Mouse (Mus musculus) ovary, postnatal 14 days (tissue): ENCODE data around the gene Ly6g6c.

ENCODE experiments used
- DNase-seq: peaks from one replicate; pipeline ENCODE4 v3.0.0; 2022; ENCODE audit warnings: low spot score

Gene Ly6g6c

GRCm38 (mm10) chr17:35057090-35057489 lies 8.1 kb upstream of the Ly6g6c start:
- no peak for DNase-seq

- DNase-seq, result no peak
Observed at GRCm38 (mm10) chr17:35058316-35058715, 6.9 kb upstream of the Ly6g6c start.

- peak; percentile 90 for DNase-seq
Observed at GRCm38 (mm10) chr17:35058911-35059892, 6.0 kb upstream of the Ly6g6c start, which contains the start of gene Ddah2. Ddah2 (plus strand) TSS chr17:35059035.

GRCm38 (mm10) chr17:35060071-35060470 lies 5.1 kb upstream of the Ly6g6c start:
- DNase-seq, result no peak

GRCm38 (mm10) chr17:35060737-35061297 lies 4.4 kb upstream of the Ly6g6c start:
- no peak for DNase-seq

- DNase-seq, result no peak
Observed at GRCm38 (mm10) chr17:35061299-35061698, 3.9 kb upstream of the Ly6g6c start.

- no peak for DNase-seq
Observed at GRCm38 (mm10) chr17:35063466-35063865, 1.7 kb upstream of the Ly6g6c start.

GRCm38 (mm10) chr17:35064378-35064877 lies 760 bp upstream of the Ly6g6c start:
- no peak for DNase-seq

GRCm38 (mm10) chr17:35066084-35066483 lies 896 bp downstream of the Ly6g6c start, which contains the start of gene Mpig6b:
Mpig6b (minus strand) TSS chr17:35066184.
- DNase-seq, result no peak

- no peak for DNase-seq
Observed at GRCm38 (mm10) chr17:35068213-35068914, 3.2 kb downstream of the Ly6g6c start.

GRCm38 (mm10) chr17:35070556-35071229 lies 5.5 kb downstream of the Ly6g6c start:
- no peak for DNase-seq

GRCm38 (mm10) chr17:35071454-35071853 lies 6.3 kb downstream of the Ly6g6c start:
- no peak for DNase-seq

GRCm38 (mm10) chr17:35074097-35074496 lies 8.9 kb downstream of the Ly6g6c start:
- no peak for DNase-seq

GRCm38 (mm10) chr17:35076507-35077176 lies 11.5 kb downstream of the Ly6g6c start, which contains the start of gene Ly6g6e:
Ly6g6e (plus strand) TSS chr17:35076902.
- DNase-seq, result no peak

GRCm38 (mm10) chr17:35077285-35077684 lies 12.1 kb downstream of the Ly6g6c start:
- DNase-seq, result no peak

GRCm38 (mm10) chr17:35077786-35078233 lies 12.6 kb downstream of the Ly6g6c start, which contains the start of gene Ly6g6d:
Ly6g6d (minus strand) TSS chr17:35078065.
- DNase-seq, result no peak

- no peak for DNase-seq
Observed at GRCm38 (mm10) chr17:35079778-35080177, 14.6 kb downstream of the Ly6g6c start.

GRCm38 (mm10) chr17:35080248-35080647 lies 15.1 kb downstream of the Ly6g6c start:
- DNase-seq, result no peak

GRCm38 (mm10) chr17:35080710-35081109 lies 15.5 kb downstream of the Ly6g6c start:
- DNase-seq, result no peak

- DNase-seq, result no peak
Observed at GRCm38 (mm10) chr17:35082841-35083576, 17.8 kb downstream of the Ly6g6c start.
